Mouse (Mus musculus) cerebellum, postnatal 25 days (tissue): ENCODE measurements at regions not wholly inside any gene's neighbourhood (a gene's known extent, or its start where the extent isn't known, plus 50 kb on each side); places are given as distances from the start of the nearest gene placed in this dataset.

Experiments used
- DNase-seq, 2 experiments: peaks; one replicate each; pipeline ENCODE4 v3.0.0; 2021; ENCODE audit warnings: mixed read lengths in 2 of 2

GRCm38 (mm10) chr5:85954526-85954925 is 110.9 kb downstream of the Cenpc1 start:
- no peak for DNase-seq

- peak; percentile 40 to 72 for DNase-seq
These were observed 128.6 kb downstream of the Cenpc1 start for GRCm38 (mm10) chr5:85936667-85937314.

DNA sequence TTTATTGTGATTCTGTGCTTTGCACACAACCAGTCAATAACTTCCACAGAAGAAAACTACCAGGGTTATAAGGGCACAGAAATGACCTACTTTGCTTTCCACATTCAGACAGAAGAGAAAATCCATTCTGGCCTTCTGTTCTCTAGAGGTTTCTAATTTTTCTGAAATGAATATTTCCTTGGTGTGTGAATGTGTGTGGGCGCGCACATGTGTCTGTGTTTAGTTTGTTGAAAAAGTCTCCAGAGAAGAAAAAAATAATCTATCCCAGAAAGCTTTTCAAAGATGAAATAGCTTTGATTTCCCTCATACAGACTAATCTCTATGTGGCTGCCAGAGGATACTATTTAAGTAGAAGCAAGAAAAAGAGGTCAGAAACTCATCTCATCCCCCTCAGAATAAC is 147.1 kb downstream of the Cenpc1 start:
- DNase-seq, result no peak

DNA sequence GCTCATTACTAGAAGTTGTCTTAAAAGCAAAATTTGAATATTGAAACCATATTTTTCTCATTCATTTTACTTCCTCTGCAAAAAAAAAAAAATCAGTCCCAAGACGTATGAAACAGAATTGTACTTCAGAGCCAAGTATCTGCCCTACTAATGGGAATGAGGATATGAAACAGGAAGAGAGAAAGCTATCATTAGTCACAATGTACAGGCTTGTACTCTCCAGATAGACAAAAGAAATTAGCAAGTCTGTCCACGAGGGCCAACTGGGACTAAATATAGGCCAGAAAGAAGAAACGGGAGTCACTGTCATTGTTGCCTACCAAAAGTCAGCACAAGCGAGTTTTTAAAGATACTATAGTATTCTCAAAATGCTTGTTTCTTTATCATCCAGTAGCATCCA is 150.4 kb downstream of the Cenpc1 start:
- DNase-seq, result no peak

- DNase-seq, result peak; percentile 9 to 15
These were observed 168.9 kb downstream of the Cenpc1 start for GRCm38 (mm10) chr5:85896452-85896851.

GRCm38 (mm10) chr5:85895814-85896213 is 169.6 kb downstream of the Cenpc1 start:
- no peak for DNase-seq

GRCm38 (mm10) chr5:85870311-85870710 is 195.1 kb downstream of the Cenpc1 start:
- DNase-seq, result no peak

GRCm38 (mm10) chr5:85832556-85832955 is 232.8 kb downstream of the Cenpc1 start:
- no peak for DNase-seq

GRCm38 (mm10) chr5:85795531-85796197 is 269.7 kb downstream of the Cenpc1 start:
- DNase-seq, result no peak

DNA sequence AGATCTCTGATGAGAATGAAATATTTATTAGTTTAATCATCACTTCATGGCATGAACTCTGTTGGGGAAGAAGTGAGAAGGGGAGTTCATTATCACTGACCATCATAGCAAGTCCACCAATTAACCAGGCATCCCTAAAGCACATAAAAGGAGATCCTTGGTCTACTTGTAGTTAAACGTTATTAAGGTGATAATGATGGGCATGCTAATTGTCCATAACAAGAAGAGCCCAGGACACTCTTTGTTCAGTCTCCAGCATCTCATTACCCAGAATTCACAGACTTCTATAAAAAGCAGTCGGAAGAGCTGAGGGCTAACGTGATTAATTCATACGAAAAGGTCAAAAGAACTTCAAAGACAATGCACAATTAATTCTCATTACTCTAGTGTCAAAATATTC is 272.2 kb downstream of the Cenpc1 start:
- DNase-seq, result no peak

DNA sequence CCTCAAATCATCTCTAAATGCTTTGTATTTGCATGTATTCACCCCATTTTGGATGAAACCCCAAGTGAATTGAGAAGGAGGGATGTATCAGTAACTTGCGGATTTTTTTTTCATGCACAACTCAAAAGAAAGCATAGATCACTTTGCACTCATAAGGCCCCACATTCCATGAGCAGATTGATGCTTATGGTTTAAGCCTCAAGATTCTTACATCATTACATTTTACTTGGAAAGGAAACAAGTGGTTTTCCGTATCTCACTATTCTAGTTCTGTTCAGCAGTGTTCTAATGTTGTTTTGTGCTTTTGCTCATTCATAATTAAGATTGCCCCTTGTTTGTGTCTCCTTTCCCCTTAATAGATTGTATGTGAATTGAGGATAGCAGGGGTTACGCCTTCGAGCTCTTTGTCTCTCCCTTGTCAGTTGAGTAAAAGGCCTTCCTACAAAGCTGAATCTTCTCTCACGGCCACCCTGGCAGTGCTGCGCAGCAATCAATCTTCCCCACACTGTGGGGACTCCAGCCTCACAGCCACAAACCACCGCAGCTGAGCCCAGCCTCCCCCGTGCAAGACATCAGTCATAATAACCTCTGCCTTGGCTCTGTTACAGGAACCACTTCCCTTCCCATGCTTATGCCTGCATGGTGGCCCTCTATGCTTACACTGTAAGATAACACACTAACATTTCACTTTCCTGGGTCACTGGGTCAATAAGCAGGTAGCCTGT is 284.5 kb downstream of the Cenpc1 start:
- DNase-seq, result no peak

DNA sequence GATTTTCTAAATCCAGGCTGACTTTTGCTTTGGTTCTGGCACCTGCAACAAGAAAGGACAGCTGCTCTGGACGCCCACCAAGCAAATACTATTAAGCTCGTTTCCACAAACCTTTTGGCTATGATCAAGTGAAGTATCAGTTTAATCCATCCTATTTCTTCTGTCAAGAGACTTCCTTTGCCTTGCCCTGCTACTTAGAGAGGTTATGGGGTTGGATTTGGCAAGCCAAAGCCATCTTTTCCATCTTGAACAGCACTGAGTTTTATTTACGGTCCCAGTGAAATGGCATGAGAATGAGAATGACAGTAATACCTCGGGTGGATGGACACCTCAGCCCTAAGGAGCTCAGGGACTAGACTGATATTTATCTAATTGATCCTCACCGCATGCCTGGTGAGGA is 285.4 kb downstream of the Cenpc1 start:
- DNase-seq, result no peak

DNA sequence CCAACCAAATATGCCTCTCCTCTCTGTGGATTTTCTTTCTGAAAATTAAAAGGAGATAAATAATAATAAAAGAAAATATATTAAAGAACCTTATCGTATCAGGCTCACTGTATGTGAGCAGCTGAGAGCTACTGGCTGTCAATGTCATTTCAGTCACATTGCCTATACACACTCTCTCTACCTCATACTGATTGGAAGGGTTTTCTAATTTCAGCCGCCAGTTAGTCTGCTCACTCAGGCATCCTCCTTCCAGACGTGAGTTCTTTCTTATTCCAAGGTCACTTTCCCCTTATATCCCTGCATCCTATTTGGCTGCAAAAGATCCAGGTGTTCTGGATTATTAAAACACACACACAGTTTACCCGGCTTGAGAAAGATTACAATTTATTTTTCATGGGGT is 286.2 kb downstream of the Cenpc1 start:
- DNase-seq, result no peak

DNA sequence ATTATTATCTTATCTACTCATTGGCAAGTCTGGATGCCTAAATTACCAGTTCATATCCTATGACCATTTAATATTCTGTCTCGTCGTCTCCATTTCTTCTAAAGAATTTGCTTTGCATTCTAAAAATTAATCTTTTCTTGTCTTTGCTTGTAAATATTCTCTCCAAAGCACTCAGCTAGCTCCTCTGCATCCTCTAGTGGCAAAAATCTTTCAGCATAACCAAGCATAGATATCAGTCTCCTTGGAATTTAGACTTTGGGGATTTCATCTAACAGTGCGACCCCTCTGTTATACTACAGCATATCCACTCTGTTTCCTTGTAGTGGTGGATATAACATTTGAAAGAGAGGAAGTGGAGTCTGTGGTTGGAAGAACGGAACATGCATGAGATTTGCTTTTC is 292.7 kb downstream of the Cenpc1 start:
- DNase-seq, result no peak

DNA sequence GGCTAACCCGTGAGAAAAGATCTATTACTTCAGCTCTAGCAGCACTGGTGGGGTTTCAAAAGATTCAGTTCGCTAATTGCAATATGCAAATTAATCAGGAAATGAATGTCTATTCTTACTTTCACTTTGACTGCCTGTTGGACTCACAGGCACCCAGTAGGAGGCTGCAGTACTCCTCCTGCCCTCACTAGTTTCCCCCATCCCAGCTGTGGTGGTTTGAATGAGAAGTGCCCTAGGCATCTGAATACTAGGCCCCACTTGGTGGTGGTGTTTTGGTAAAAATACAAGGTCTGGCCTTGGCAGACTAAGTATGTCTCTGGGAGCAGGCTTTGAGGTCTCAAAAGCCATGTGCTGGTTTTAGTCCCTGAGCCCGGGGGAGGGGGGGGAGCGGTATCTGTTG is 293.3 kb downstream of the Cenpc1 start:
- no peak for DNase-seq

GRCm38 (mm10) chr5:85767157-85767556 is 298.2 kb downstream of the Cenpc1 start:
- DNase-seq, result no peak

- DNase-seq, result peak; percentile 34 to 43
These were observed 308.7 kb downstream of the Cenpc1 start for GRCm38 (mm10) chr5:85756716-85757115.

DNA sequence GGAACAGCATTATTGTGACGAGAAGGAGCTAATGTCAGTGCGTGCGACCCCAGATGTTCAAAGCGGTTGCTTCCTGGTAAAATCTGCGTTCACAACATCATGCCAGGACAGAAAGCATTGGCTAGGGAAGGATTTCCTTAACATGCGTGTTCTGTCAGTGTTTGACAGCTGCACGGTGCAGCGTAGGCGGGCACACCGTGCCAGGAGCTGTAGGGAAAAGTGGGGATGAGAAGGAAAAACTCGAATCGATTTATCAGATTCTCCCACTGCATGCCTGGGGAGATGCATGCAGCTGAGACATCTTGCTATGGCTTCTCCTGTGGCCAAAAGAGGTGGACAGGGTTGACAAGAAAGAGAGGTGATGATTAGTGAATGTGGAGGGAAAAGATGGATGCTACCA is 311.2 kb downstream of the Cenpc1 start:
- no peak for DNase-seq

DNA sequence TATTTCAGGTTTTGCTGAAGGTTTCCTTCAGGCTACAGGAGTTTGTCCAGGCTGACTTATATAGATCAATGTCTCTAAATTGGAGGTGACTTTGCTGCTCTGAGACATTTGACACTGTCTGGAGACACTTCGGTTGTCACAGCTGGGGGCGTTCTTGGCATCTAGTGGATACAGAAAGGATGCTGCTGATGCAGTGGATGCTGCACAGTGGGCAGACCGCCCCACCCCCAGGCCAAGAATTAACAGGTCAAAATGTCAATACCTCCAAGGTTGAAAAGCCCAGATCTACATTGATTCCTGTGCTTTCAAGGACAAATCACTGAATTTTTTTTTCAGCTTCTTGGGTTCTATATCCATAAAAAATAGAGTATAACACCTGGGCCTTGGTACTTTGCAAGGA is 312.3 kb downstream of the Cenpc1 start:
- peak in 1 of 2 experiments; percentile 5 for DNase-seq

DNA sequence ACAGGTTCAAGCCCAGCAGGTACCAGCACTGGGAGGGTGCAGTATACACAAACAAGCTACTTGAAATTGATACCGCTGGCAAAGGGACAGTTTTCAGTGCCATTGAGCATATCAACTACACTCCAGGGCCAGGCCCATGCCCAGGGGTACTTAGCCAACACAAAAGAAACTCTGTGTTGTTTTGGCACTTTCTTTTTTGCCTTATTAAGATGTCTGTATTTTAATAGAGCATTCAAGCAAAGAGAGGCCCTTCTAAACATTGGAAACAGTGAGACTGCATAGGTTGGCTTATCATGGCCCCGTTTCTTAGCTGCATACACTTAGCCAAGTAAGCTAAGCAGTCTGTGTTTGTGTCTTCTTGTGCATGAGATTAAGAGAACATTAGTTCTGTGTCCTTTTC is 313.7 kb downstream of the Cenpc1 start:
- no peak for DNase-seq

- DNase-seq, result no peak
These were observed 314.5 kb downstream of the Cenpc1 start for GRCm38 (mm10) chr5:85750893-85751292.

DNA sequence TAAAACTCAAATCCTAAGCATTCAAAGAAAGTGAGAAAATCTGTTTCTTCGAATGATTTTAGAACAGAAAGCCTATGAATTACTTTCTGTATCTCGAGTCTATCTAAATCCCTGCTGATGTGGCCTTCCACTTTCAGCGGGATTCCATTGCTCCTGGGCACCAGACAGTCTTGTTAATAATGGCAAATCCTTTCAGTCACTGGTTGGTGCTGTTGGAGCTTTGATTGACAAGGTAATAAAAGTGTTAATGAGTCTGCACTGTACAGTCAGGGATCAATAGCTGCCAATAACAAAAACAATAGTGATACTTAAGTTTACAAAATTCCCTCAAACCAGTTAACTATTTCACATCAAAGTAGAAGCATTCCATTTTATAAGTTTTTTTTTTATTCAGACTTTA is 335.8 kb downstream of the Cenpc1 start:
- DNase-seq, result no peak

DNA sequence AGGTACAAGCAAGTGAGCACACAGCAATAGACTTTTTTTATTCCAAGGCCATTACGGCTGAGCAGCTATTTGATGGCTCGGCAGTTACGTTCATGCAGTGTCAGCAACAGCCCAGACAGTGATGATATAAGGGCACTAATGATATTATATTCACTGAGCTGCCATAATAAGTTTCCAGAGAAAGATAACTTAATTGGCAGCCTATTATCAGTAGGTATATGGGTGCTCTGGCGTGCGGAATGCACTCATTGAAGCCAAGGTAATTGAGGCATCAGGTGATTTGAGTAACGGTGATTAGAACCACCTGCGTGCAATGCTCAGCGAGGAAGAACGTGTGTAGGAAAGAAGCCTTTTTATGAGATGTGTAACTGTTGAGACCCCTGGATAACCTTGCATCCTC is 358.0 kb downstream of the Cenpc1 start:
- DNase-seq, result no peak

- DNase-seq, result no peak
These were observed 358.8 kb downstream of the Cenpc1 start for GRCm38 (mm10) chr5:85706598-85706997.
